Mouse (Mus musculus) liver, embryonic 15.5 days (tissue): ENCODE measurements around the gene Kyat3. TPM values are rescaled to one million over a fixed set of nuclear protein-coding genes. Genes with fewer than 3 reads are reported as not detected.
A peak's percentile ranks its signal among the peaks of the same experiment; 100 is the strongest.
"Not testable (repeated sequence)": the region's sequence is repeated elsewhere in the genome, so short reads cannot be mapped to it uniquely, and the experiment has no call there.

Experiments
- ATAC-seq: fragments of 200-750 bp; cut with Nextera tagmentation; 2 replicates; pipeline ENCODE4 v1.8.0; 2017; ENCODE audit warnings: moderate number of reproducible peaks, mild to moderate bottlenecking, moderate library complexity; ENCODE audit not compliant: insufficient read depth
- H3K27ac ChIP-seq: fragments of 300-500 bp; sonication (generic); replicated peaks from 2 replicates; pipeline ENCODE4 v1.5.1; 2015; ENCODE audit warnings: mild to moderate bottlenecking, inconsistent platforms
- H3K27me3 ChIP-seq: fragments of 300-500 bp; sonication (generic); 2 replicates; pipeline ENCODE4 v1.6.1; 2015; ENCODE audit warnings: mild to moderate bottlenecking, inconsistent platforms
- H3K36me3 ChIP-seq: fragments of 300-500 bp; sonication (generic); replicated peaks from 2 replicates; pipeline ENCODE4 v1.6.1; 2015; ENCODE audit warnings: moderate library complexity, mild to moderate bottlenecking, inconsistent platforms
- H3K4me1 ChIP-seq: fragments of 300-500 bp; sonication (generic); replicated peaks from 2 replicates; pipeline ENCODE4 v1.6.1; 2015; ENCODE audit warnings: inconsistent platforms
- H3K4me2 ChIP-seq: fragments of 300-500 bp; sonication (generic); 2 replicates; pipeline ENCODE4 v1.6.1; 2015; ENCODE audit warnings: moderate library complexity, mild to moderate bottlenecking, inconsistent platforms
- H3K4me3 ChIP-seq: fragments of 300-500 bp; sonication (generic); replicated peaks from 2 replicates; pipeline ENCODE4 v1.5.1; 2015; ENCODE audit warnings: mild to moderate bottlenecking, inconsistent platforms
- H3K9ac ChIP-seq: fragments of 300-500 bp; sonication (generic); 2 replicates; pipeline ENCODE4 v1.6.1; 2015; ENCODE audit warnings: moderate library complexity, mild to moderate bottlenecking, inconsistent platforms
- H3K9me3 ChIP-seq: fragments of 300-500 bp; sonication (generic); replicated peaks from 2 replicates; pipeline ENCODE4 v1.6.1; 2016; ENCODE audit warnings: inconsistent platforms
- WGBS: fragments of 180-500 bp; shearing (Covaris S2); methylation state at CpG from one replicate; pipeline ENCODE4 v1.1.7; 2015; ENCODE audit warnings: mixed read lengths; ENCODE audit not compliant: insufficient replicate concordance; 5-methylcytosine and 5-hydroxymethylcytosine counted together
- polyA plus RNA-seq: library from polyadenylated mRNA; unstranded; fragments of >200 nt; fragmentation: Nextera tagmentation; extraction: Ambion mirVana; gene quantifications from 2 replicates; pipeline ENCODE4 v1.2.1, GENCODE M21; 2015

Kyat3 gene
- polyA plus RNA-seq, 1 experiment from 2014 or later, result 13.7 TPM

DNA sequence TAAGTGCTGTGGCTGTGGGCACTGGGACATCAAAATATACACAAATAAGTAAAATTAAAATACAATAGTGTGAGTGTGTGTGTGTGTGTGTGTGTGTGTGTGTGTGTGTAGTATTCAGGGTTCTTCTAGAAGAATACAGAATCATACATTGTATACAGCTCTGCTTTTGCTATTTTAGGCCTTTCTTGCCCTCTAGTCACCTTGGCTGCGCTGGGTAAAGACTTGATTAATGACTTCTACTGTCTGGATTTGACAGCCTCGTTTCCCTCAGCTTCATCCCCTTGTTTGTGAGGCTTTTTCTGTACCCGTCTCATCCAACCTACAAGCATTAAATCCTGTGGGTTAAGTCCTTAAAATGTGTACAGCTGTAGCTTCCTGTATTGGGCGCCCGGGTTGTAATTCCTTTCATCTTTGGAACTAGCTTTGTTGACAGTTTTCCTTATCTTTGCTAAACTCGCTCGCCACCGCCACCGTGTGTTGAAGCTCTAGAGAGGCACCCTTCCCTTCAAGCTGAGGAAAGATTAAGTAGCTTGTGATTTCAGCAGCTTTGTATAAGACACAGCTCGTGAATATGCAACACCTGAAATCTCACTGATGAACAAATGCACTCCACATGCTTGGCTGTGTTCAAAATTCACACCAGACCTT, 9.6 kb downstream of the Kyat3 start:
- 17% methylated on average over 10 of the region's 10 CpGs for WGBS
- H3K4me3 ChIP-seq, result no peak overlapping the region
- H3K9ac ChIP-seq, result no peak overlapping the region
- peaks cover 15% of the 10 kb centered on the region; the same call in 1 of the 2 replicates for H3K4me1 ChIP-seq
- H3K36me3 ChIP-seq, result no peaks in the 10 kb centered on the region
- H3K4me2 ChIP-seq, result no peak overlapping the region
- no peak for ATAC-seq
- no peak overlapping the region for H3K27ac ChIP-seq
- no peaks in the 10 kb centered on the region for H3K27me3 ChIP-seq
- H3K9me3 ChIP-seq, result no peaks in the 10 kb centered on the region

DNA sequence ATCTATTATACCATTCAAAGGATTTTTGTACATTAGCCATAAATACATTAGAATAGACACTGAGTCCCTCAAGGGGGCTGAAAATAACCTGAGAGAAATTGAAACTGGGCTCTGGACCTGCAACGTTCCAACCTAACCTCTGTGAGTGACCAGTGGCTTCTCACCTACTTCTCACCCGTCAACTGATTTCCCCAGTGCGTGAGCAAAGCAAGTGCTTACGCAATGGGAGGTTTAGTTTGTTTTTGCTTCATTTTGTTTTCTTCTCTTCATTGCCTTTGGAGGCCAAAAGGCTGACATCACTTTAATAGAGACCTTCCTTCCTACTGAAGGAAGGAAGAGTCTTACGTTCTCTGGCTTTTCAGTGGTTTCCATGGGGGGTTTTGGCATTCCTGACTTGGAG, 10.5 kb downstream of the Kyat3 start:
- H3K4me1 ChIP-seq, result peaks cover 15% of the 10 kb centered on the region; the same call in 1 of the 2 replicates
- no peak for ATAC-seq
- WGBS, result 65% methylated on average over 5 of the region's 5 CpGs
- H3K36me3 ChIP-seq, result no peaks in the 10 kb centered on the region
- no peaks in the 10 kb centered on the region for H3K27me3 ChIP-seq
- no peak overlapping the region for H3K4me3 ChIP-seq
- no peak overlapping the region for H3K4me2 ChIP-seq
- no peak overlapping the region for H3K9ac ChIP-seq
- no peak overlapping the region for H3K27ac ChIP-seq
- H3K9me3 ChIP-seq, result no peaks in the 10 kb centered on the region

DNA sequence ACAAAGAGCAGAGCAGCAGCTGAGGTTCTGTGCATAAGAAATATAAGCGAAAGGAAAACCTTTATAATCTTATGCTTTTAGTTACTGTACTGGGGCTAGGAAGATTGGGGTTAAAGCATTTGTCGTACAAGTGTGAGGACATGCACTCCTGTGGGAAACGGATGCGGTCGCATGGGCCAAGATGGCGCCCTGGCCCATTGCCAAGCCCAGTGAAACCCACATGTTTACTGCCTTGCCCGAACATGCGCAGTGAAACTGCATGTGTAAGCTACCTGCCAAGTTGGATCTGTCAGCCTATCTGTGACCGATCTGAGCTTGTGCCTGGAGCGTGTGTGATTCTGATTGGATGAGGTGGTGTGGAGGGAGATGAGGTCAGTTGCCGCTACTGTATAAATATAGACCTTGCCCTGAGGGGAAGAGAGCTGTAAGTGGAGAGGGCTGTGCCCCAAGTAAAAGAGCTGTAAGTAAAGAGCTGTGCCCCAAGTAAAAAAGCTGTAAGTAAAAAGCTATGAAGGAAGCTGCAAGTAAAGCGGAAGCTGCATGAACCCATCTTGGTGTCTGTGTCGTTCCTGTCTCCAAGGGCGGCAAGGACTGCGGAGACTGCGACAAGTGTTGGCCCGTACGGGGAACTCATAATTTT, 11.7 kb downstream of the Kyat3 start:
- H3K27me3 ChIP-seq, H3K4me2 ChIP-seq, ATAC-seq, H3K4me3 ChIP-seq, H3K27ac ChIP-seq, H3K9me3 ChIP-seq, H3K36me3 ChIP-seq, H3K9ac ChIP-seq: not testable (repeated sequence)
- 81% methylated on average over 18 of the region's 18 CpGs for WGBS
- H3K4me1 ChIP-seq, result peaks cover 13% of the 10 kb centered on the region; the same call in 1 of the 2 replicates

DNA sequence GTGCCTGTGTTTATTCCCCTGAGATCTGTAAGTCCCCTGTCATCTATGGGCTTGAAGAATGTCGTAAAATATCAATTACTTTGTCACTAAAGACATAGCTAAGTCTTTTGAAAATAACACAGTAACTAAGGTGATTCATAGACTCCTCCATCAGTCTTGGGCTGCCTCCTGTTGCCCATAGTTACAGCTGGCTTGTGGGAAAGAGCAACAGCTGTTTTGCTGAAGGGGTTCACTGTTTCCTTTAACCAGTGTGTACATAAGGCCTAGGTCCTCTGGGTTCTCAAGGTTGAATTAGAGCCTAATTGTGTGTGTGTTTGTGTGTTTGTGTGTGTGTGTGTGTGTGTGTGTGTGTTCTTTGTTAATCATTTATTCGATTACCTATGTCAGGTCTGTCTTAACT, 24.6 kb downstream of the Kyat3 start:
- Histone ChIP-seq H3K36me3 (peaks cover 18% of the 10 kb centered on the region), H3K4me2 (no peak overlapping the region), H3K4me3 (no peak overlapping the region), H3K4me1 (no peaks in the 10 kb centered on the region), H3K27me3 (no peaks in the 10 kb centered on the region), H3K27ac (no peak overlapping the region), H3K9me3 (no peaks in the 10 kb centered on the region), H3K9ac (no peak overlapping the region)
- no peak for ATAC-seq
- 66% methylated on average over 2 of the region's 2 CpGs for WGBS

DNA sequence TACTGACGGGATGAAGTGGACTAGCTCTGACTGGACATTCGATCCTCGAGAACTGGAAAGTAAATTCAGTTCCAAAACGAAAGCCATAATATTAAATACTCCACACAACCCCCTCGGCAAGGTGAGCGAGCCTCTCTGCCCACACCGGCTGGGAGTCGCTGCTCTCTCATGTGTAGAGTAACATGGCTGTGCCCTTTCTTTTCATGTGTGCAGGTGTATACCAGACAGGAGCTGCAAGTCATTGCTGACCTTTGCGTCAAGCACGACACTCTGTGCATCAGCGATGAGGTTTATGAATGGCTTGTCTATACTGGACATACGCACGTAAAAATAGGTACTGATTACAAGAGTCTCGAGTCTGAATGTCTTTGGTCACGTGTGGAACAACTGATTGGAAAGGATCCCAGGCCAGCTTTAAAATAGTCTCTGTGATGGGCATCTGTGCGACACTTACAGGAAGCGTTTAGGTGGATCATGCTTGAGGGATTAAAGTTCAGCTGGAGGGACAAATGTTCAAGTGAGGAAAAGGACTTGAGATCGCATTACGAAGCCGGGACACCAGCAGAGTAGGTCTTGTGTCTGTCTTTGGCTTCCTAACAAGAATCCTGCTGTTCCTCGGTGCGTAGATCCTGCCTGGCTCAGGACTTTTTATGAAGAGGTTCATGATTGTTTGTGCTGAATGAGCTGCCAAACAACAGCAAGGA, 25.3 kb downstream of the Kyat3 start:
- no peak overlapping the region for H3K4me2 ChIP-seq
- 77% methylated on average over 22 of the region's 22 CpGs for WGBS
- H3K36me3 ChIP-seq, result peaks cover 18% of the 10 kb centered on the region
- H3K9me3 ChIP-seq, result no peaks in the 10 kb centered on the region
- H3K27me3 ChIP-seq, result no peaks in the 10 kb centered on the region
- H3K4me1 ChIP-seq, result no peaks in the 10 kb centered on the region
- no peak overlapping the region for H3K27ac ChIP-seq
- H3K4me3 ChIP-seq, result no peak overlapping the region
- ATAC-seq, result no peak
- no peak overlapping the region for H3K9ac ChIP-seq

DNA sequence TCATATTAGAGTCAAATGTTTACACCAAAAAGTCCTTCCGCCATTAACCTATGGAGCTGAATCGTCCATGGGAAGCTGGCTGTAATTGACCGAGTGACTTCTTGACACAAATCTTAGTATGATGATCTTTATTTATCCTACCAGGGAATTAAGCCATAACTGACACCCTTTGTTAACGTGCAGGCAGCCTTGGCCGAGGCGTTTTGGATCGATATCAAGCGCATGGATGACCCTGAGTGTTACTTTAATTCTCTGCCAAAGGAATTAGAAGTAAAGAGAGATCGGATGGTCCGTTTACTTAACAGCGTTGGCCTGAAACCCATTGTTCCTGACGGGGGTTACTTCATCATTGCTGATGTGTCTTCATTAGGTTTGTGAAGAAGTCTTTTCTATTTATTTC, 33.4 kb downstream of the Kyat3 start:
- Histone ChIP-seq H3K36me3 (no peaks in the 10 kb centered on the region; the same call in 1 of the 2 replicates), H3K27me3 (no peaks in the 10 kb centered on the region), H3K4me1 (no peaks in the 10 kb centered on the region), H3K4me3 (no peak overlapping the region), H3K27ac (no peak overlapping the region), H3K9me3 (no peaks in the 10 kb centered on the region), H3K4me2 (no peak overlapping the region), H3K9ac (no peak overlapping the region)
- ATAC-seq, result no peak
- WGBS, result 70% methylated on average over 12 of the region's 12 CpGs

DNA sequence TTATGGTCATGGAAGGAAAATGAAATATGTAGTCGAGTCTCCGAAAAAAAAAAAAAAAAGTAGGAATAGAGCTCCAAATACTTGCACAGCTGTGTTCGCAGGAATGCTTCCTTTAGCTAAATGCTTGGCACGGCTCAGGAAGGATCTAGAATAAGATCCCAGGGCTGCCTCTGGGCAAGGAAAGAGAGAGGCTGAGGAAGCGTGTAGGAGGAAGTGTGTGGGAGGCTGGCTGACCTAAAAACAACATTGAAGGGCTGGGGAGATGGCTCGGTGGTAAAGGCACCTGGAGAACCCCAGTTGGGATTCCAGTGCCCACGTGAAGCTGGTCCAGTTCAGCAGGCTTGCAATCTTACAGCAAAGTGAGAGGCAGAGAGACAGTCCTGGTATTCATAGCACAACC, 40.0 kb downstream of the Kyat3 start:
- H3K4me3 ChIP-seq, result no peak overlapping the region
- H3K36me3 ChIP-seq, result no peaks in the 10 kb centered on the region; the same call in 1 of the 2 replicates
- no peaks in the 10 kb centered on the region for H3K27me3 ChIP-seq
- H3K9ac ChIP-seq, result no peak overlapping the region
- WGBS, result 41% methylated on average over 7 of the region's 7 CpGs
- H3K27ac ChIP-seq, result no peak overlapping the region
- no peaks in the 10 kb centered on the region for H3K9me3 ChIP-seq
- ATAC-seq, result no peak
- no peak overlapping the region for H3K4me2 ChIP-seq
- H3K4me1 ChIP-seq, result no peaks in the 10 kb centered on the region; the same call in 1 of the 2 replicates

DNA sequence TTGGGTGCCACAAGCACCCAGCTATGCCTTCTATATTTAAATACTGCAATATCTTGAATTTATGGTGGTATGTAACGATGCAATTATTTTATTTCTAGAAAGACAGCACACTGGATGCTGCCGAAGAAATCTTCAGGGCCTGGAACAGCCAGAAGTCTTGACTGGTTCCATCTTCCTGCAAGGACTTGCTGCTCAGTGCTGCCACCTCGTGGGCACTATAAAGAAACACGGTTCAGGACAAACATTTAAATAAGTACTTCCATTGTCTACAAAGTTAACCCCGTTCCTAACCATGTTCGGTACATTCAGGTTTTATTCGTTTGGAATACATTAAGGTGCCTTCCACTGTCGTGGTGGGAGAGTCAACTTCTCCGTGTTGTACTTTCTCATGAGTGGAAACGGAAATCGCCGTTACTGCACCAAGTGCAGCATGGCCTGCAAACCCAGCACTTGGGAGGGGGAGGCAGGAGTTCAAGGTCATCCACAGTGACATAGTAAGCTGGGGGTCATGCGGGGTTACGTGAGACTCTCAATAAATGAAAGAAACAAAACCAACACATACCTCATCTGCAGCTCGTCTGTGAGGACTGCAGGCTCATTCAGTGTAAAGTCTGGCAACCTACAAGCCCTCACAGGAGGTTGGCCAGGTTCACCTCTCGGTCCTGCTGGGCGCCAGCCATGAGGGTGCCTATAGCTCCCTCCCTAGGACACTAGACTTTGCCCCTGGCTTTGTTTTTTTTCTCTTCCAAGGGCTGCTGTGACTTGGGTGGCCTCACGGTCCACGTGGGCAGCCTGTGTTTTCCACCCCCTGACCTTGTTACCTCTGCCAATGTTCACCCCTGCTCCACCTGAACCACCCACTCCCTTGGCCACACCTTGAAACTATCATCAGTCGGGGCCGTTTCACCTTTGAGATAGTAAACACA, 43.4 kb downstream of the Kyat3 start:
- Histone ChIP-seq H3K4me1 (no peaks in the 10 kb centered on the region; the same call in 1 of the 2 replicates), H3K9me3 (no peaks in the 10 kb centered on the region), H3K4me2 (peak overlapping the region; percentile 7; the same call in 1 of the 2 replicates), H3K36me3 (no peaks in the 10 kb centered on the region), H3K4me3 (no peak overlapping the region), H3K9ac (no peak overlapping the region), H3K27ac (peak overlapping the region; percentile 64), H3K27me3 (no peaks in the 10 kb centered on the region)
- ATAC-seq, result peak; percentile 78
- 44% methylated on average over 21 of the region's 21 CpGs for WGBS

DNA sequence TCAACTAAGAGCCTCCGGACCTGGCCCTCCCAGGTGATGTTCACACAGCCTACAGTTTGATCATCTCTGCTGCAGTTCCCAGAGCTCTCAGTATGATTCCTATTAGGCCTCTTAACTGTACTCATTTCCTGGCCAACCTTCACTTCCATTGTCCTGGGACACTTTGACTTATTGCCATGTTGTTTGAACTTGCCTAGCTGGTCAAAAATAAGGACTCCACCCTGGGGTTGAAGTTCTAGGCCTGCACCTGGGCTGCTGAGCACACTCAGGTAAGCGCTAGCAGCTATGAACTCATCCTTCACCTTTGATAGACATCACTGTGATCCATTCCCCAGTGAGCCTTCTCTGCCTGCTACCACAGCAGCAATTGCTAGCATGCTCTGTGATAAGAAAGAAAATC, 44.2 kb downstream of the Kyat3 start:
- no peaks in the 10 kb centered on the region for H3K27me3 ChIP-seq
- H3K4me3 ChIP-seq, result no peak overlapping the region
- 0 out of 2 replicates have a peak, but pooled peaks have one; percentile 9 for ATAC-seq
- H3K27ac ChIP-seq, result peak overlapping the region; percentile 55
- H3K36me3 ChIP-seq, result no peaks in the 10 kb centered on the region
- no peaks in the 10 kb centered on the region for H3K9me3 ChIP-seq
- H3K4me2 ChIP-seq, result no peak overlapping the region
- H3K4me1 ChIP-seq, result no peaks in the 10 kb centered on the region; the same call in 1 of the 2 replicates
- WGBS, result 69% methylated on average over 2 of the region's 2 CpGs
- no peak overlapping the region for H3K9ac ChIP-seq

DNA sequence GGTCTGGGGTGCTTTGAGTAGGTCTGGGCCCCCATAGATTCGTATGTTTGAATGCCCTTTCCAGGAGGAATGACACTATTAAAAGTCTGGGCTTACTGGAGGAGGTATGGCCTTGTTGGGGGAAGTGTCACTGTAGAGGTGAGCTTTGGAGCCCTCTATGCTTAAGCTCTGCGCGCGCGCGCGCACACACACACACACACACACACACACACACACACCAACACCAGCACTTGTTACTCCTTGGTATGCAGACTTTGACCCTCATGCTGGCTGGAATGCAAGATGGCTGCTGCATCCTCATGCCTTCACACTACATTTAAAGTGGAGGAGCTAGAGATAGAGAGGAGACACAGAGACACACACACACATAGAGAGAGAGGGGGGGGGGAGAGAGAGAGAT, 46.8 kb downstream of the Kyat3 start:
- no peaks in the 10 kb centered on the region for H3K27me3 ChIP-seq
- 90% methylated on average over 7 of the region's 7 CpGs for WGBS
- H3K9ac ChIP-seq, result no peak overlapping the region
- no peak for ATAC-seq
- H3K36me3 ChIP-seq, result no peaks in the 10 kb centered on the region
- H3K9me3 ChIP-seq, result no peaks in the 10 kb centered on the region
- H3K4me1 ChIP-seq, result no peaks in the 10 kb centered on the region; the same call in 1 of the 2 replicates
- no peak overlapping the region for H3K4me3 ChIP-seq
- H3K27ac ChIP-seq, result peak overlapping the region; percentile 57
- H3K4me2 ChIP-seq, result peak overlapping the region; percentile 21; the same call in 1 of the 2 replicates
